Mouse (Mus musculus): ENCODE results near the gene Plcg2.

GRCm38 (mm10) chr8:117561014-117561413, 62.9 kb downstream of the Plcg2 start:
- TF ChIP-seq POLR2A (IDR thresholded peaks at IDR 0.05; ENCODE audit: extremely low read depth, insufficient read depth, low read length) = no peak
- no peak for TF ChIP-seq CTCF (IDR thresholded peaks at IDR 0.05; ENCODE audit: extremely low read depth, insufficient read depth, low read length)

Data from cortical plate, adult 2 months (tissue).